Mouse (Mus musculus): ENCODE results near the gene Mcmbp.
A peak's percentile ranks its signal among the peaks of the same experiment; 100 is the strongest.

The Mcmbp gene

DNA sequence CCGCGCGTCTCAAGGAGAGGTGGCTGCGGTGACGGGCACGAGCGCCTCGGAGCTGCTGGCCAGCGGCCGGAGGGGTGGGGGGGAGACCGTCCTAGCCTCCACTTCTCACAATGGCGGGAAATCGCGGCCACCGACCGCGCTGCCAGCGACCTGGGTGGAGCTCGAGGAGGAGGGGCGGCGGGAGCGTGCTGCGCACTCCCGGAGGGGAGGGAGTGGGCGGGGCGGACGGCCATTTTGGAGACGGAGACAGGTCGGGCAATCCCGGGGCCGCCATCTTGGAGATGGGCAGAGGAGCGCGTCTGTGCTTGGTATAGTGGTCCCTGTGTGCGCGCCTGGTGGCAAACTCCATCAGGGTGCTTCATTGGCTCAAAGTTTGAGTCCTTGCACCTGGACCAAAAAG, at the start of gene Mcmbp:
Gene Mcmbp, minus strand, starts transcription at position 162 of the 400 bp plus-strand sequence.
- peak; percentile 98 for DNase-seq

DNA sequence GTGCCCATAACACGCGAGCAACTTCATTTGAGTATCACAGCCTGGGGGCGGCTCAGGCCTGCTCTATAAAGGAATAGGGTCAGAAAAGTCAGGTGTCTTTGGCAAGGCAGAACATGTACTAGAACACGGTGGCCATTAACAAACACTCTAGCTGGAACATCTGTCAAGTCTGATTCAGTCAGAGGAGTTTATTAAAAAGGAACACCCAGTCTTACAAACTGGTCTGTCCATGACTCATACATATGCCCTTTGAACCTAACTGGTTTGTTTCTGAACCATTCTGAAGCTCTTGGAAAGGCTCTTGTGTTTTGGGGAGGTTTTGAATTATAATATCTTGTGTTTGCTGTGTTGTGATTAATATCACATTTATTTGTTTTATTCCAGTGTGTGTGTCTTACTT, 49.8 kb upstream of the Mcmbp start:
- DNase-seq = no peak

DNA sequence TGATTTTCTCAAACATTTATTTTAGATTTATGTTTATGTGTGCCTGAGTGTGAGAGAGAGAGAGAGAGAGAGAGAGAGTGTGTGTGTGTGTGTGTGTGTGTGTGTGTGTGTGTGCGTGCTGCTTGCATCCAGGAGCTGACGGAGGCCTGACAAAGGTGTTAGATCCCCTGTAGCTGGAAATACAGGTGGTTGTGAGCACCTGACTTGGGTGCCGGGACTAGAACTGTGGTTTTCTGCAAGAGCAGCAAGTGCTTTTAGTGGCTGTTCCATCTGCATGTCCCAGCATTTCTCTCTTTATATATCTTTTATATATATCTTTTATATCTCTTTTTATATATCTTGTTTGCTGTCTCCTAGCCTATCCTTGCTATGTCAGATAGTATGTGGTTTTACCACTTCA, 41.6 kb upstream of the Mcmbp start:
- DNase-seq = no peak

DNA sequence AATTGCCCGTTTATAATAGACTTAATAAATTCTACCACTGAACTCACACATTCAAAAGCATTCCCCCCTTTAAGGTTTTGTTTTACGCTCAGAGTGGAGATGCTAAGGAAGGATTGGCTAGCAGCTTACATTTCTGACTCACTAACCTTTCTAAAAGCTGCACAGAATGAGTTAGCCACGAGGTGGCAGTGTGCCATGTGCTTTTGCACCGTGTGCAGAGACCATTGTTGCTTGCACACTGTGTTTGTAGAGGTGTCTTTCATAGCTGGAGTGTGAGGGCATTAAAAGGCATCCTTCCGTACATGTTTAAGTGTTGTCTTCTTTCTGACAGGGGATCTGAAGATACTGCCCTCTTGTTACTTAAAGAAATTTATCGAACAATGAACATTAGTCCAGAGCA, 39.0 kb upstream of the Mcmbp start:
- peak; percentile 38 for DNase-seq

DNA sequence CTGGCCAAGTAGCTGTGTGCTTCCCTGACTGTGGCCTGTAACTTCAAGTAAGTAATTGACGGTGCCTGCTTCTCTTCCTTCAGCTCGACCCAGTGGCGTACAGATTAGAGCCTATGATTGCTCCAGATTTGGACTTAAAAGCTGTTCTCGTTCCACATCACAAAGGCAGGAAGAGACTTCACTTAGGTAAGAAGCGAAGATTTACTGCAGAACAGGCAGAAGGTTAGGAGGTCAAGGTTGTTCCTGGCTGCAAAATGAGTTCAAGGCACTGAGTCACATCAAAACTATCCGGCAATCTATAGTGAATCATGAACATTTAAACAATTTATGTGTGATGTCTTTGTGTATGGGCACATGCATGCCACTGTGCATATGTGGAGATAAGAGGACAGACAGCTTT, 36.9 kb upstream of the Mcmbp start:
- no peak for DNase-seq

DNA sequence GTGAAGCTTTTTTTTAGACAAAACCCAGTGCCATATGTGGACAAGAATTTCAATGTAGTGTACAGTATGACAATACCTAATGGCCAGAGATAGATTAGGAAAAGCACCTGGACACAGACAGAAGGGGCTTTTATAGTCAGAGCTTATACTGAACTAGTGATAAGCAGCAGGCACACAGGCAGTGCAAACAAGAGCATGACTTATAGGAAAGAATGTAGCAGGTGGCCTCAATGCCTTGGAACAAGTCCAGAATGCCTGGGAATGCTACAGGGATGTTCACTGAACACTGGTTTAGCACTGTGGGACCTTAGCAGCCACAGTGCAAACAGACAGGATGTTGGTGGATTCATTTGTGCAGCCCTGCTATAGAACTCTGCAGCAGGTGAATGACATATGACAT, 26.4 kb upstream of the Mcmbp start:
- no peak for DNase-seq

DNA sequence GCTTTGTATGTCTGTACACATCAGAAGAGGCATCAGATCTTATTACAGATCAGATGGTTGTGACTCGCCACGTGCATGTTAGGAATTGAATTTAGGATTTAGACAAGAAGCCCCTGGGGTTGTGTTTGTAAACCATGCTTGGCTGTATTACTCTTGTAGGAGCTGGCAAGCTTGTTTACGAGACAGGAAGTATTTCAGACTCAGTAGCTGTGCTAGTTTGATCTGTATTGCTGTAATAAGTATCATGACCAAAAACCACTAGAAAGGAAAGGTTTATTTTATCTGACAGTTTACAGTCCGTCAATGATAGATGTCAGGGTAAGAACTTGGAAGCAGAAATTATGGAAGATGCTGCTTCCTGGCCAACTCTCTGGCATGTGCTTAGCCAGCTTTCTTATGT, 18.7 kb upstream of the Mcmbp start:
- no peak for DNase-seq

DNA sequence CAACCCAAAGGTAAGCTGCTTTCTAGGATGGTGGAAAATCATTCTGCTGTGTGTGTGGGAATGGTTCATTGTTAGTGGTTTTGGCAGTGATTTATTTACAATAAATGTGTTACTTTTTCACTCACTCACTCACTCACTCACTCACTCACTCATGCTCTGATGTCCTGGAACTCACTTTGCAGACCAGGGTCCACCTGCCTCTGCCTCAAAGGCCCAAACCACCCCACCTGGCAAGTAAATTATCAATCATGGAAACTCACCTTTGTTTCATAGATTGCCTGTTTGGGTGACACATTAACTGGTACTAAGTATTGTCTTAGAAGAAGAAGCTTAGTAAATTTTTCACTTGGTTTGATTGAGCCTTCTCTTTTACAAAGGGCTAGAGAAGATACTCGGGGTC, 15.1 kb upstream of the Mcmbp start:
- peak; percentile 35 for DNase-seq

DNA sequence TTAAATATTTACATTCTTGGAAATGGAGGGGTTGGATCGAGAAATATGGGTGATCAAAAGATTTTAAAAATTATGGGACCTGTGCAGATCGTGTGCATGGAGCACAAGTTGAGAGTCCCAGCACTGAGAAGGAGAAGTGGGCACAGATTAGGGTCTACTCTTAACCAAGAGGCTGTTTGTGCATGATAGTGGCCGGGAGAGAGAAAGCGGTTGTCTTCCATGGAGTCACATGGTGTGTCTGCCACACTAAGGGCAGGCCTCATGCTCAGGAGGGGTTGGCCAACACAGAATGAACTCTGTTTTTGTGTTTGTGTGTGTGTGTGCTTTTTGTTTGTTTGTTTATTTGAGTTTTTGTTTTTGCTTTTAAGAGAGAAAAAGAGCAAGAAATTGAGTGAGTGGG, 11.7 kb upstream of the Mcmbp start:
- DNase-seq = no peak

DNA sequence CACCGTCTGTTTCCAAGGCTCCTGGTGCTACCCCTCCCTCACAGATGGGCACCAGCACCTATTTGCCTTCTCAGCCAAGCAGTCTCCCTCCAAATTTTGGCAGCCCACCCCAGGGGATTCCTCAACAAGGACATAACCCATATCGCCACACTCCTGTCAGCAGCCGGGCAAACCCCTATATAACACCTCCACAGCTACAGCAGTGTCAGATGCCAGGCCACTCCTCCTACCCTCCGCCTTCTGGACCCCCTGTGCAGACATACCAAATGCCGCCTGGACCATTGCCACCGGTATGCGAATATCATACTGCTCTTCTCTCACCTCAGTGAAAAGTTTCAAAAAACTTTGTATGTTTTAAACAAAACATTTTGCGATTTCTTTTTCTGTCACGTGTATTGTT, 10.0 kb upstream of the Mcmbp start:
- DNase-seq = no peak

DNA sequence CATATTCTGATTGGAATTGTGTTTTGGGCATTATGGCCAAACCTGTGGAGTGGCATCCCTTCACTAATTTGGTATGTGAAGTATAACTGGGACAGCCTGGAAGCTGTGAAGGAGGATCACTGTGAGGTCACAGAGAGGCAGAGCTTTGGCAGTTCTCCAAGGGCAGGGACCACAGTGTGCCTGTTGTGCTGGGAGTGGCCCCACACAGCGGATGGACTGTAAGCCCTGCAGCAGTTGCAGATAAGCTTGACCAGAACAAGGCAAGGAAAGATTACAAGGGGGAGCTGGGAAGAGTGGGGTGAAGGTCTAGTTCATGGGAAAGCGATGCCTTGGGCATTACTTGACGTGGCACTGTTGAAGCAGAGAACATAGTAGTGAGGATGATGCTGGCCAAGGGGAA, 8.5 kb upstream of the Mcmbp start:
- peak; percentile 84 for DNase-seq

DNA sequence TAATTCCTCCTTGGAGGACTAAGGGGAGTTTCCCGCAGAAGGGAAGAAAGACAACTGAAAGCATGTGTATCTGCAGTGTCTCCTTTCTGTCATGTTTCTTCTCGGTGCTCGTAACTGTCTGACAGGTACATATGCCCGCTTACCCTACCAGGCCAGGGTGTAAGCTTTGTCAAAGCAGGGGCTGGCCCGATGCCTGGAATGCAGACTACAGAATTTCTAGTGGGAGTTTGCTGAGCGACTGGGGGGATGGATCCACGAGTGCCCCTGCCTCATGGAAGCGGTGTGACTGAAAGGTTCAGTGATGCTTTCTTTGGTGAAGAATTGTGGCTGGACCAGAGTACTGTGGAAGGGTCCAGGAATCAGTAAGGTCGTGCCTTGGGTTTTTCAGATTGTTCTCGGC, 5.9 kb upstream of the Mcmbp start:
- no peak for DNase-seq

DNA sequence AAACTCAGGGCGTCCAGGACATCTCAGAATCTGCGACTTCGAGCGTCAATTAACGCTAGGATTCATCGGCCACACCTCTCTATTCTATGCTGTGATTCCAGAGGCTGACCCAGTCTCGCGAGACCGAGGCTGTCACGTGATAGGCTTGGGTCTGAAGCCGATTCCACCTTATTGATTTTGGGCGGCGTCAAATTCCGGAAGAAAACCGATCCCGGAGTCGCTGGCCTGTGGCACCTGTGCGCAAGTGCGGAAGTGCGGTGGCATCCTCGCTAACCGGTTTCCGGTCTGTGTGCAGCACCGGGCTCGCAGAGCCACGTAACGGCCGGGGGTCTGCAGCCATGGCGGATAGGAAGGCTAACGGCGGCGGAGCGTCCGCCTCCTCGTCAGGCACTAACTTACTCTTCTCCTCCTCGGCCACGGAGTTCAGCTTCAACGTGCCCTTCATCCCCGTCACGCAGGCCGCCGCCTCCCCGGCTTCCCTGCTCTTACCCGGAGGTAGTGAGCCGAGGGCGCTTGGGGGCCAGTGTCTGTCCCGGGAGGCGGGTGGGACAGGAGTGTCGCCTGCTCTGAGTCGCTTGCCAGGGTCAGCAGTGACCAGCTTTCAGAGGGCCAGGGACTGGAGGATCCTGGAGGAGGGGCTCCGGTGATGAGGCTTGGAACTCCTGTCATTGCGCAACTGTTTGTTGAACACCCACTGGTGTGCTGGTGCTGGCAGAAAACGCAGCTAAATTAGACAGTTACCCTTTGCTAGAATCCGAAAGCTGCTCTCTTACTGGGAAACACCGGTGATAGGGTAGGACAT, 4.6 kb upstream of the Mcmbp start, which contains the start of gene Sec23ip:
Gene Sec23ip, plus strand, starts transcription at position 260 of the 802 bp plus-strand sequence.
- DNase-seq = peak; percentile 99

DNA sequence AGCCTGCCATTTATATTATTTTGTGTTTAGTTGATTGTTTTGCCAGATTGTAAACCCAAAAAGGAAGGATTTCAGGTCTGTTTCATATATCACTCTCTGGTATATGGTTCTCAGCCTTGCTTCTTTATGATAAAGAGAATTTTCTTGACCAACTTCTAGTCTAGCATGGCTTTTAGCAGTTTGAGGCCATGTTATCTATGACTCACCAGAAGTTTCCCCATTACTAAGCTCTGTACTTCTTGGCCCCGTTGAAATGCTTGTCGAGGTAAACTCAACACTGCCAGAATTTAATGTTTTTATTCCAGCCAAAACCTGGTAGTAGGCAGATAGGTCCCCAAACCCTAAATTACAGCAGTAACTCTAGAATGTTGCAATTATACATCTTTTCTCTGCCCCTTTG, 3.6 kb upstream of the Mcmbp start:
- no peak for DNase-seq

DNA sequence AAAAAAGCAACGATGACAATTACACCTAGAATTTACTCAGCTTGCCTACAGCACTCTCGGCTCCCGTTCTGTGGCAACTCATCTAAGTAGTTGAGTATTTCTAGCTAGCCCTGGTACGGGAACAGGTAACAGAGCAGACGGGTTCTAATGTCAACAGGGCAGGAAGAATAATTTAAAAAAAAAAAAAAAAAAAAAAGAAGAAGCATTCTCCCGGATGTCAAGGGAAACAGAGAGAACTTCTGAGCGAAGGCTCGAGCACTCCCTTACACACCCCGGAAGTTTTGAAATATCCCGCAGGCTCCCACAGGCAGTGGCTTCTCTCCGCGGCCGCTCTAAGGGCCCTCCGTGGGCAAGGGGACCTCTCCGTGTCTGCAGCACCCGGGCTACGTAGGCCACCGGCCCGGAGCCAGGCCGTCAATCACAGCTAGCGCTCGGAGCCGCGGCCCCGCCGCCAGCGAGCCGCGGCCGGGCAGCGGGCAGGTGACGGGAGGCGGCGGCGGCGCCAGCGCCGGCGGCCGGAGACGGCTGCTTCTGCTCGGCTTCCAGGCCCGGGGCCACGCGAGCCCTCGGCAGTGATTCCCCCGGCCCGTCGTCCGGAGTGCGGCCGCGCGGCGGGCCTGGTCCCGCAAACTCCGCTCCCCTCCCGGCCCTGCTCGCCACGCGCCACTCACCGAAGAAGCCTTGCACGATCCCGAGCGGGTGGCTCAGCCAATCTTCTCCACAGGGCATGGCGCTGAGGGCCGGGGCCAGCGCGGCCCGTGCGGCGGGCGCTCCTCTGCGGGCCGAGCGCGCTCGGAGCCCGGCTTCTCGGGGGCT, 625 bp downstream of the Mcmbp start:
- peak; percentile 57 for DNase-seq

DNA sequence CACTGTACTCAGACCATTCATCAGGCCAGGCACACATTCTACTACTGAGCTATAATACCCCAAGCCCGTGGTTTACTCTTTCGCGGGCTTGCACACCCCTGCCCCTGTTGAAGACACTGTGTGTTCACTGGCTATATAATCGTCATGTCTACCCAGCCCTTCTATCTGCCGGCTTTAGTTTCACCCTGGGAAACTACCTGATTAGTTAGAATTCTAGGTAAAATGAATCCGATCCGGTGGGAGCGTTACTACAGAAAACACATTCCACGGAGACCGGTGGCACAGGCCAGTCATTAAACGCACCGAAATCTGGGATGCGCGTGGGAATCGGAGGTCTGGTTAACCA, 1.2 kb downstream of the Mcmbp start:
- DNase-seq = no peak

DNA sequence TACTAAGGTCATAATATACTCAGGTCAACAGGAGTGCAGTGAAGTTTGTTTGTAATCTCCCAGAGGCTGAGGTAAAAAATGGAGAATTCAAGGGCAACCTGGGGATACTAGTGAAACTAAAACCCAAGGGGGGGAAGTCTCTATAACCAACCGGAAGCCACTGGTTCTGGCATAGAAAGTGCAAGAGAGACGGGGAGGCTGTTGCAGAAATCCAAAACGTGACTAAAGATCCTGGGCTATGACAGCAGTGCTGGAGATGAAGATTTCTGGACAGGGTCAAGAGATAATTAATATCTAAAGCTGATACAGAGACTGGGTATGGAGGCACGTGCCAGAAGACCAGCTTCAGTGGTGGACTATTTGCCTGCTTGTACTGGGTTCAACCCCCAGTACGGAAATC, 2.3 kb downstream of the Mcmbp start:
- DNase-seq = no peak

DNA sequence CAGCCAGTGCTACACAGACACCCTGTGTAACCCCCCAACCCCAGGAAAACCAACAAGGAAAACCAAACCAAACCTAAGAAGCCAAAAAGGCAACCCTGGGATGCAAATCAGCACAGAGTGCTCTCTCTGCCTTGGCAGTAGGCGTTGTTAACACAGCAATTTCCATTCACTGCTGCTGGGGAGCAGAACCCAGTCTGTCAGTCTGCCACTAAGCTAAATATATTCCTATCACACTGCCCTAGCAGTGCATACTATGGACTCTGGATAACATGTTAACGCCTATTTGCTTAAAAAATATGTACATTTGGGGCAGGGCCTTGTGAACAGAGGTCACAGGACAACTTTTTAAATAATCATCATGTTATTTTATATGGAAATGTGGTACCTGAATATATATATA, 8.7 kb downstream of the Mcmbp start:
- DNase-seq = no peak

DNA sequence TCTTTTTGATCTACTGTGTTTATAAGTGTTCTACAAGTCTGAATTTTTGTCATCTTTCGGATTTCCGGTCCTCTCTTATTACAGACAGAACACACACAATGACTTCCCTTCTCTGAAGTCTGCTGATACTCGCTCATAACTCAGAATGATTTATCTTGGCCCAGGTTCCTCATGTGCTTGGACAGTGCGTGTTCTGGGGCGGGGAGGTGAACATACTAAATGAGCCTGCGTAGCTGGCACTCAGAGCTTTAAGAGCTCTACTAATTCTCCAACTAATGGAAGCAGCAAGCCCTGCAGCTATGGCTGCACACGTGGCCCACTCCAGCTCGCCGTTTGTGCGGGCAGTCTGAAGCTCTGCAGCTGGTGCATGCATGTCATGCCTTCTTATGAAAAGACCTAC, 11.6 kb downstream of the Mcmbp start:
- DNase-seq = peak; percentile 45

DNA sequence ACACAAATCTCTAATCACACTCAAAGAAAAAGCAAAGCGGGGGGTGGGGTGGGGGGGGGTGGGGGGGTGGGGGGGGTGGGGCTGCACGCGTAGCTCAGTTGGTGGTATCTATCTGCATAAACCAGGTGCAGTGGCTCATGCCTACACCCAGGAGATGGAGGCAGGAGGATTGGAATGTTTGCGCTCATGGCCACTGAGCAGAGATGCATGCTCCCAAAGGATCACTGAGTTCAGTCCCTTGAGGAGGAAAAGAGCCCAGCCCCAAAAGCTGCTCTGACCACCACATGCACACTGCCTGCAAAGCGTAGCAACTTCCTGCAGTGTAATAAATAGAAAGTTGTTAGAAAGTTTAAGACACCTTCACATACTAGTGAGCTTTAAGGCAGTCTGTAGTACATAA, 12.6 kb downstream of the Mcmbp start:
- no peak for DNase-seq

DNA sequence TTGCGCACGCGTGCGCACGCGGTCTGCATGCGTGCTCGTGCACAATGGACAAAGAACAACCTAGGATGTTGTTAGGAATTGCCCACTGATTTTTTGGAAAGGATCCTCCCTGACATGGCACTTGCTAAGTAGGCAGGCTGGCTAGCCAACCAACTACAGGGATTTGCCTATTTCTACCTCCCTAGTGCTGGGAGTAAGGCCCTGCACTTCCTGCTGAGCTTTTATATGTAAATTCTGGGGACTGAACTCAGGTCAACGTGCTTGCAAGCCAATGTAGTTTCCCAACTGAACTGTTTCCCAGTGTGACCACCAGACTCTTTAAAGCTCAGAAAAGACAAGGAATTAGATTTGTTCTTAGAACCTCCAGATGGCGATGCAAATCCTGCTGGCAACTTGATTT, 13.3 kb downstream of the Mcmbp start:
- no peak for DNase-seq

DNA sequence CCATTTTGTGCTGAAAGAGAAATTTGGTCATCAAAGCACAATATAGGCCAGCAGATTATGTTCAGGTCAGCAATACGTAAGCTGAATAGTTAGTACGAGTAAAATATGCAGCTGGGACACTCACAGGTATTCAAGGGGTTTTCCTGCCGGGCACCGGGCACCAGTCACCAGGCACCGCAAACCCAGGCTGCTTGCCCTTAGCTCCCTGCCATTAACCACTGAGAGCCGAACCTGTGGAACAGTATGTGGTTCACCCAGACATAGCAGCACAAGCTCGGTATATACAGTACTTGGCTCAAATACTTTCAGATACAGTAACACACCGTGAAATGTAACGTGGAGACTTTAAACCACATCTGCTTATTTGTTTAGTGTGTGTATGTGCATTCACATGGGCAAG, 15.1 kb downstream of the Mcmbp start:
- no peak for DNase-seq

DNA sequence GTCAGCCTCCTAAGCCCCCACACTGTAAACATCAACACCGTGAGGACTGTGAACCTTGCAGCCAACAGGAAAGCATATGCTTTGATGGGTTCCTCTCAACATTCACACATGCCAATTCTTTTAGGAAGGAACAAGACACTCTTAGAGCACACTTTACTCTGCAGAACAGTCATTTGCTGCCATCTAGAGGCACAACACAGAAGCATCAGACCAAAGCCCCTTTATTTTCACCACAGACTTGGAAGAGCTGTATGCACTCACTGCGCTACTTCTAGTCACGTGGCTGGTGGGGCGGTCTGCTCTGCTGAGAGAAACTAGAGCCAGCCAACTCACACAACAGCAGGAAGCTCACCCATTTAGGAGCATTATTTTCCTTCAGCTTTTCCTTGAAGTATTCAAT, 15.5 kb downstream of the Mcmbp start:
- peak; percentile 86 for DNase-seq

DNA sequence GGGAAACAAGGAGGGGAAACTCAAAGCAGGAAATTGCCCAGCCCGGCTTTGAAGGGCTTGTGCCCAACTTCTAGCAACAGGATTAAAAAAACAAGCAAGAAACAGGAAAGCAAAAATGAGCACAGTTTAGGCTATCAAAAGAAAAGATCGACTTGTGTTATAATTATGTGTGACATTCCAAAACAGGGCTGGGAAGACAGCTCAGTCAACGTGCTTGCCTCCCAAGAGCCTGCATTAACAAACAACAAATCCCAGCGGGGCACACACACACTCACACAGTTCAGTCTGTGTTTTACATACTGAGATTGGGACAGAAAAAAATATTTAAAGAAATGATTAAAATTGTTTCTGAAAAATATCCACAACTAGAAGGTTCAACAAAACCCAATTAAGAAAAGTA, 22.3 kb downstream of the Mcmbp start:
- no peak for DNase-seq

DNA sequence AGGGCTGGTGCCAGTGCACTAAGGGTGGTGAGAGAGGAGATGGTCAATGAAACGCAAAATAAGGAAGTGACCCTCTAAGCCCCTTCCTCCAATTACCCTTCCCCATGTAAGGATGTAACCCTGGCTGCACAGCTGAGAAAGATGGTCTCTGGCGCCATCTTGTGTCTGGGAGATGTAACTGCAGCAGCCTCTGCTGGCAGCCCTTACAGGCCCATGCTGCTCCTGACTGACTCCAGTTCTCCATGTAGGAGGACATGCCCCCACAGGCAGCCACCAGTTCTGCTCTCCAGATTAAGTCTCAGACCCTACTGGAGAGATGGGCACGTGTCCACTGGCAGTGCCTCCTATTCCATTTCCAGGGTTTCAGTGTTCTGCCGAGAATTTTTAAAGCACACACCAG, 34.6 kb downstream of the Mcmbp start:
- peak; percentile 76 for DNase-seq

Measured in kidney, postnatal 14 days (tissue).